In the genomic region with DNA sequence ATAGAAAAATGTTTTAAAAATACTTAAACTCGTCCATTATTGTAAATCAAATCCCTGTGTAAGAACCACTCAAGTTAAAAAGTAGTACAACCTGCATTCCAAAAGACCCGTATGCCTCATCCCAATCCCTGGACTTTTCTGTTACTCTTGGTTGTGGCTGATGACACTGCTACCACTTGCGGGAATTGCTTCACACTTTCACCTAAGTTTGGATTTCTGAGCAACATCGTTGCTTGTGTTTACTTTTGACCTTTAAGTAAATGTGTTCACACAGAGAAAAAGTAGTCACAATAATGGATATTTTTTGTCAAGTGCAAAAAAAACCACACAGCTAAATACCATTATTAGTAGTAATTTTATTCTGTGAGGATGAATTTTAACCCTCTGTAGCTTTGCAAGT, we compare ENCODE assay signal across 33 mouse cellular contexts.
"Had no signal": no experiment of that assay in that cellular context is flagged by ENCODE, and none has a peak within 500 bp of the region (broad histone marks: within the 10 kb centered on the region; RNA-seq: fewer than 3 reads in every experiment).

No protein-coding gene starts in this region.

- H3K27me3 ChIP-seq: heart, embryonic 12.5 days; heart, embryonic 13.5 days; heart, embryonic 15.5 days; hindbrain, embryonic 12.5 days; hindbrain, embryonic 13.5 days; hindbrain, embryonic 15.5 days; intestine, embryonic 15.5 days; kidney, embryonic 15.5 days had no signal

- H3K9me3 ChIP-seq: heart, embryonic 10.5 days; heart, embryonic 12.5 days; heart, embryonic 13.5 days; heart, embryonic 15.5 days; hindbrain, embryonic 10.5 days; hindbrain, embryonic 12.5 days; hindbrain, embryonic 13.5 days; hindbrain, embryonic 15.5 days; intestine, embryonic 15.5 days; kidney, embryonic 15.5 days had no signal

- H3K4me1 ChIP-seq: heart, embryonic 10.5 days; heart, embryonic 12.5 days; heart, embryonic 13.5 days; heart, embryonic 15.5 days; hindbrain, embryonic 10.5 days; hindbrain, embryonic 12.5 days; hindbrain, embryonic 13.5 days; hindbrain, embryonic 15.5 days; intestine, embryonic 15.5 days had no signal

- H3K27ac ChIP-seq: heart, embryonic 10.5 days; heart, embryonic 13.5 days; heart, embryonic 15.5 days; hindbrain, embryonic 10.5 days; hindbrain, embryonic 12.5 days; hindbrain, embryonic 13.5 days; hindbrain, embryonic 14.5 days; hindbrain, embryonic 15.5 days; hindbrain, postnatal 0 days; intestine, embryonic 15.5 days; kidney, postnatal 0 days; layer of hippocampus, adult 2 months had no signal

- H3K9ac ChIP-seq: heart, embryonic 12.5 days; heart, embryonic 13.5 days; heart, embryonic 15.5 days; hindbrain, embryonic 12.5 days; hindbrain, embryonic 13.5 days; hindbrain, embryonic 14.5 days; hindbrain, embryonic 15.5 days; intestine, embryonic 15.5 days; kidney, embryonic 15.5 days had no signal

- H3K36me3 ChIP-seq: heart, embryonic 10.5 days; heart, embryonic 12.5 days; heart, embryonic 13.5 days; heart, embryonic 15.5 days; hindbrain, embryonic 10.5 days; hindbrain, embryonic 12.5 days; hindbrain, embryonic 13.5 days; hindbrain, embryonic 15.5 days; intestine, embryonic 15.5 days; kidney, embryonic 15.5 days had no signal

- H3K4me3 ChIP-seq: heart, embryonic 10.5 days; heart, embryonic 12.5 days; heart, embryonic 13.5 days; heart, embryonic 15.5 days; hindbrain, embryonic 10.5 days; hindbrain, embryonic 12.5 days; hindbrain, embryonic 13.5 days; hindbrain, embryonic 15.5 days; intestine, embryonic 15.5 days; kidney, embryonic 15.5 days; layer of hippocampus, adult 2 months had no signal

- DNase-seq: heart, postnatal 10 days; heart, postnatal 14 days; heart, postnatal 36 days; heart, postnatal 4 days; kidney, adult 11 months; kidney, adult 18-20 months; kidney, adult 2 months; kidney, adult 8-10 months; kidney, adult 9 months; kidney, postnatal 10 days; kidney, postnatal 14 days; kidney, postnatal 25 days; kidney, postnatal 36 days; kidney, postnatal 4 days; layer of hippocampus, adult 9-11 months; layer of hippocampus, postnatal 36 days had no signal

- ATAC-seq: hindbrain, embryonic 16.5 days; hindbrain, postnatal 0 days; inflammation-experienced regulatory T-cells, adult 6 months had no signal

- H3K4me2 ChIP-seq: heart, embryonic 11.5 days; heart, embryonic 12.5 days; heart, embryonic 13.5 days; heart, embryonic 15.5 days; hindbrain, embryonic 12.5 days; hindbrain, embryonic 13.5 days; hindbrain, embryonic 14.5 days; hindbrain, embryonic 15.5 days; kidney, embryonic 15.5 days had no signal
